Mouse (Mus musculus): ENCODE results near the gene Atrip. TPM values are rescaled to one million over a fixed set of nuclear protein-coding genes. Genes with fewer than 3 reads are reported as not detected.

The Atrip gene
- 10.3 TPM for polyA plus RNA-seq (2021)

GRCm38 (mm10) chr9:109073661-109074573, at the start of gene Atrip:
Gene Atrip (minus strand): TSS chr9:109074124.
- no peak for TF ChIP-seq CTCF (IDR thresholded peaks at IDR 0.05)
- ChIA-PET POLR2A (interaction anchor here (0.6 to 1.8 kb wide), 3 partner anchors 8 to 1005 kb away, joined by 3 to 7 read pairs (median 5); partner anchors contain the start of genes Ccdc51 and Tma7), CTCF (interaction anchor here (1.0 to 4.1 kb wide), 4 partner anchors 10 to 28 kb away, joined by 3 to 16 read pairs (median 5); partner anchors contain the start of gene Trex1)
- H3K27me3 ChIP-seq, result no peaks in the 10 kb centered on the region
- in situ Hi-C loops (cut with MboI; ENCODE audit: low pct_unique_long_range_greater_than_20kb), result loop anchor here (5.0 kb wide), 1 partner anchor 62 kb away; no protein-coding TSS in a partner anchor
- ATAC-seq, result peak; percentile 97
- DNase-seq (ENCODE audit: low read depth, low spot score), result no peak

- no peak for TF ChIP-seq CTCF (IDR thresholded peaks at IDR 0.05)
- no peak for ATAC-seq
These were observed 49.3 kb upstream of the Atrip start for GRCm38 (mm10) chr9:109123266-109123665.

GRCm38 (mm10) chr9:109122553-109123085, 48.7 kb upstream of the Atrip start:
- ATAC-seq, result no peak
- in situ Hi-C loops (cut with MboI; ENCODE audit: low pct_unique_long_range_greater_than_20kb), result loop anchor here (5.0 kb wide), 1 partner anchor 35 kb away; no protein-coding TSS in a partner anchor
- DNase-seq (ENCODE audit: low read depth, low spot score), result no peak
- no peak for TF ChIP-seq CTCF (IDR thresholded peaks at IDR 0.05)
- ChIA-PET POLR2A (interaction anchor here (0.6 kb wide), 1 partner anchor 36 kb away, joined by 4 read pairs; no protein-coding TSS in a partner anchor), CTCF (interaction anchor here (0.8 to 7.8 kb wide), 11 partner anchors 9 to 108 kb away, joined by 3 to 77 read pairs (median 3); partner anchors contain the start of genes Ccdc51 and Tma7)
- H3K27me3 ChIP-seq, result peaks cover 22% of the 10 kb centered on the region

More at GRCm38 (mm10) chr9:109123266-109123665, 49.3 kb upstream of the Atrip start:
- DNase-seq (ENCODE audit: low read depth, low spot score), result no peak
- in situ Hi-C loops (cut with MboI; ENCODE audit: low pct_unique_long_range_greater_than_20kb), result loop anchor here (5.0 kb wide), 1 partner anchor 36 kb away; no protein-coding TSS in a partner anchor
- H3K27me3 ChIP-seq, result peaks cover 17% of the 10 kb centered on the region
- ChIA-PET POLR2A (no interaction called here), CTCF (interaction anchor here (0.8 to 7.8 kb wide), 10 partner anchors 9 to 109 kb away, joined by 3 to 77 read pairs (median 3); partner anchors contain the start of genes Ccdc51 and Tma7)

- DNase-seq (ENCODE audit: low read depth, low spot score) (no peak), ATAC-seq (no peak)
- TF ChIP-seq CTCF (IDR thresholded peaks at IDR 0.05), result no peak
- ChIA-PET POLR2A (no interaction called here), CTCF (interaction anchor here (1.5 to 7.8 kb wide), 2 partner anchors 32 to 75 kb away, joined by 4 to 77 read pairs; no protein-coding TSS in a partner anchor)
- H3K27me3 ChIP-seq, result peaks cover 30% of the 10 kb centered on the region
- in situ Hi-C loops (cut with MboI; ENCODE audit: low pct_unique_long_range_greater_than_20kb), result loop anchor here (5.0 kb wide), 1 partner anchor 34 kb away; no protein-coding TSS in a partner anchor
These were observed 47.0 kb upstream of the Atrip start for GRCm38 (mm10) chr9:109120956-109121355.

- DNase-seq (ENCODE audit: low read depth, low spot score), result no peak
- POLR2A ChIA-PET, result no interaction called here
- CTCF ChIA-PET, result interaction anchor here (1.5 to 7.8 kb wide), 2 partner anchors 30 to 74 kb away, joined by 4 to 77 read pairs; no protein-coding TSS in a partner anchor
- peaks cover 31% of the 10 kb centered on the region for H3K27me3 ChIP-seq
- no peak for ATAC-seq
- TF ChIP-seq CTCF (IDR thresholded peaks at IDR 0.05), result no peak
- in situ Hi-C loops (cut with MboI; ENCODE audit: low pct_unique_long_range_greater_than_20kb), result no loop called here
These were observed 45.6 kb upstream of the Atrip start for GRCm38 (mm10) chr9:109119571-109119970.

GRCm38 (mm10) chr9:109118106-109118505, 44.2 kb upstream of the Atrip start:
- in situ Hi-C loops (cut with MboI; ENCODE audit: low pct_unique_long_range_greater_than_20kb), result no loop called here
- TF ChIP-seq CTCF (IDR thresholded peaks at IDR 0.05), result no peak
- ChIA-PET POLR2A (no interaction called here), CTCF (interaction anchor here (7.8 kb wide), 1 partner anchor 29 kb away, joined by 77 read pairs; no protein-coding TSS in a partner anchor)
- no peak for DNase-seq (ENCODE audit: low read depth, low spot score)
- ATAC-seq, result no peak
- H3K27me3 ChIP-seq, result peaks cover 35% of the 10 kb centered on the region

GRCm38 (mm10) chr9:109116205-109116604, 42.3 kb upstream of the Atrip start:
- TF ChIP-seq CTCF (IDR thresholded peaks at IDR 0.05), result no peak
- H3K27me3 ChIP-seq, result peaks cover 54% of the 10 kb centered on the region
- no peak for DNase-seq (ENCODE audit: low read depth, low spot score)
- CTCF ChIA-PET, result interaction anchor here (2.5 kb wide), 1 partner anchor 28 kb away, joined by 9 read pairs; no protein-coding TSS in a partner anchor
- POLR2A ChIA-PET, result no interaction called here
- no peak for ATAC-seq
- in situ Hi-C loops (cut with MboI; ENCODE audit: low pct_unique_long_range_greater_than_20kb), result no loop called here

- in situ Hi-C loops (cut with MboI; ENCODE audit: low pct_unique_long_range_greater_than_20kb), result no loop called here
- ChIA-PET POLR2A (no interaction called here), CTCF (interaction anchor here (2.5 kb wide), 1 partner anchor 26 kb away, joined by 9 read pairs; no protein-coding TSS in a partner anchor)
- TF ChIP-seq CTCF (IDR thresholded peaks at IDR 0.05), result no peak
- peaks cover 66% of the 10 kb centered on the region for H3K27me3 ChIP-seq
- DNase-seq (ENCODE audit: low read depth, low spot score) (no peak), ATAC-seq (no peak)
These were observed 40.9 kb upstream of the Atrip start for GRCm38 (mm10) chr9:109114871-109115270.

GRCm38 (mm10) chr9:109114276-109114675, 40.4 kb upstream of the Atrip start:
- ChIA-PET CTCF (interaction anchor here (0.6 to 2.5 kb wide), 3 partner anchors 8 to 26 kb away, joined by 3 to 9 read pairs (median 3); no protein-coding TSS in a partner anchor), POLR2A (no interaction called here)
- no peak for ATAC-seq

GRCm38 (mm10) chr9:109113331-109113730, 39.4 kb upstream of the Atrip start:
- CTCF ChIA-PET, result interaction anchor here (0.6 to 1.1 kb wide), 2 partner anchors 9 to 10 kb away, joined by 3 read pairs; no protein-coding TSS in a partner anchor
- POLR2A ChIA-PET, result interaction anchor here (0.6 kb wide), 1 partner anchor 45 kb away, joined by 3 read pairs; no protein-coding TSS in a partner anchor
- peaks cover 63% of the 10 kb centered on the region for H3K27me3 ChIP-seq
- no peak for TF ChIP-seq CTCF (IDR thresholded peaks at IDR 0.05)
- DNase-seq (ENCODE audit: low read depth, low spot score), result no peak
- no peak for ATAC-seq
- in situ Hi-C loops (cut with MboI; ENCODE audit: low pct_unique_long_range_greater_than_20kb), result no loop called here

More at GRCm38 (mm10) chr9:109114276-109114675, 40.4 kb upstream of the Atrip start:
- no peak for DNase-seq (ENCODE audit: low read depth, low spot score)
- H3K27me3 ChIP-seq, result peaks cover 67% of the 10 kb centered on the region
- in situ Hi-C loops (cut with MboI; ENCODE audit: low pct_unique_long_range_greater_than_20kb), result no loop called here
- no peak for TF ChIP-seq CTCF (IDR thresholded peaks at IDR 0.05)

Measured in Patski (cell line).